Mouse (Mus musculus) hindbrain, embryonic 11.5 days (tissue): ENCODE data around the gene Ino80. TPM values are rescaled to one million over a fixed set of nuclear protein-coding genes. Genes with fewer than 3 reads are reported as not detected.

Experiments
- ATAC-seq: fragments of 200-750 bp; cut with Nextera tagmentation; 2 replicates; pipeline ENCODE4 v1.8.0; 2017; ENCODE audit warnings: mild to moderate bottlenecking, moderate TSS enrichment, moderate library complexity; ENCODE audit not compliant: low FRiP score
- DNase-seq: peaks from one replicate; pipeline ENCODE4 v3.0.0-alpha.2; 2015; ENCODE audit warnings: low spot score
- H3K27ac ChIP-seq: fragments of 300-500 bp; sonication (generic); 2 replicates; pipeline ENCODE4 v1.5.1; 2014; ENCODE audit warnings: mild to moderate bottlenecking, low read depth, low read length
- H3K27me3 ChIP-seq: fragments of 300-500 bp; sonication (generic); 2 replicates; pipeline ENCODE4 v1.6.1; 2014; ENCODE audit warnings: mild to moderate bottlenecking, low read length, moderate library complexity, mixed read lengths; ENCODE audit not compliant: control insufficient read depth, insufficient read depth
- H3K36me3 ChIP-seq: fragments of 300-500 bp; sonication (generic); 2 replicates; pipeline ENCODE4 v1.6.1; 2014; ENCODE audit warnings: mild to moderate bottlenecking, low read length, moderate library complexity, mixed read lengths; ENCODE audit not compliant: control insufficient read depth, insufficient read depth
- H3K4me1 ChIP-seq: fragments of 300-500 bp; sonication (generic); replicated peaks from 2 replicates; pipeline ENCODE4 v1.6.1; 2014; ENCODE audit warnings: low read length, mixed read lengths; ENCODE audit not compliant: control insufficient read depth, insufficient read depth
- H3K4me2 ChIP-seq: fragments of 300-500 bp; sonication (generic); replicated peaks from 2 replicates; pipeline ENCODE4 v1.6.1; 2014; ENCODE audit warnings: mild to moderate bottlenecking, low read depth, low read length
- H3K4me3 ChIP-seq: fragments of 300-500 bp; sonication (generic); 2 replicates; pipeline ENCODE4 v1.5.1; 2014; ENCODE audit warnings: low read depth, low read length
- H3K9ac ChIP-seq: fragments of 300-500 bp; sonication (generic); 2 replicates; pipeline ENCODE4 v1.6.1; 2014; ENCODE audit warnings: low read depth, low read length
- H3K9me3 ChIP-seq: fragments of 300-500 bp; sonication (generic); 2 replicates; pipeline ENCODE4 v1.6.1; 2016; ENCODE audit warnings: low read length; ENCODE audit not compliant: control insufficient read depth
- WGBS: fragments of 180-500 bp; shearing (Covaris S2); extraction: QIAGEN DNeasy Blood & Tissue Kit; methylation state at CpG from one replicate; pipeline ENCODE4 v1.1.7; 2014; 5-methylcytosine and 5-hydroxymethylcytosine counted together
- polyA plus RNA-seq: library from polyadenylated mRNA; unstranded; fragments of >200 nt; fragmentation: Nextera tagmentation; extraction: Ambion mirVana; gene quantifications from 2 replicates; pipeline ENCODE4 v1.2.1, GENCODE M21; 2014

The Ino80 gene
- polyA plus RNA-seq, 1 experiment from 2014 or later: 5.6 TPM

DNA sequence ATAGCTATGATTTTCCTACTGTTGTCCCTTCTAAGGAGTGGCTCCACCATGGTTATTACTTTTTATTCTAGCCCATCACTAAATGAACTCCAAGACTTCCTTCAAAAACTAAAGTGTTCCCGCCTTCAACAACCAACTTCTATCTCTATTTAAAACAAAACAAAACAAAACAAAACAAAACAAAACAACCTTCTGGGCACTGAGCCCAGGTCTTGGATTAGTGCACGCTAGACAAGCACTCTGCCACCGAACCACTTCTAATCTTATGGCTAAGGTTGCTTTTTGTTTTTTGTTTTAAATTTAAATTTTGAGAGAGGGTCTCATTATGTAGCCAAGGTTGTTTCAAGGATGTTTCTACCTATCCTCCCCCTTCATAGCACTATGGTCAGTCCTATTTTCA lies 99.7 kb downstream of the Ino80 start:
- DNase-seq (no peak), ATAC-seq (no peak)
- no peak overlapping the region for H3K27ac ChIP-seq
- no peak overlapping the region for H3K4me2 ChIP-seq
- H3K36me3 ChIP-seq: peaks cover 10% of the 10 kb centered on the region; the same call in 1 of the 2 replicates
- no peaks in the 10 kb centered on the region for H3K9me3 ChIP-seq
- H3K4me3 ChIP-seq: no peak overlapping the region
- no peak overlapping the region for H3K9ac ChIP-seq
- no peaks in the 10 kb centered on the region for H3K27me3 ChIP-seq
- WGBS: 91% methylated on average over 3 of the region's 3 CpGs
- no peaks in the 10 kb centered on the region for H3K4me1 ChIP-seq

DNA sequence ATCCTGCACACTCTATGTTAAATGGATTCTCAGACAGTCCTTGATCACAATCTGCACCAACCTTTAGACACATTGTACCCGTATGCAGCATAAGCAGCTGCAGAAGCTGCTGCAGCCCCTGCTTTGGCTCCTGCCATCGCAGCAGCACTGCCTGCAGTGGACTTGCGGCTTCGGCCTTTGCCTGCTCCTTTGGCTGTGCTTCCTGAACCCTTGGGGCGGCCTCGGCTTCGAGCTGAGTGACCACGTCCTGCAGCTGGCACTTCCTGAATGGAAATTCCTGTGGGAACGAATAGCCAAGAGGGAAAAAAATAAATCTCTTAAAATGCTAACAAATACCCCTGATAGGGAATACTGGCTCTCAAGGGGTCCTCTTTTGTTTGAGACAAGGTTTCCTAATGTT lies 100.2 kb downstream of the Ino80 start:
- WGBS: 87% methylated on average over 9 of the region's 9 CpGs
- H3K4me1 ChIP-seq: no peaks in the 10 kb centered on the region
- no peak for ATAC-seq
- H3K27me3 ChIP-seq: no peaks in the 10 kb centered on the region
- H3K27ac ChIP-seq: no peak overlapping the region
- DNase-seq: no peak
- H3K4me2 ChIP-seq: no peak overlapping the region
- no peak overlapping the region for H3K9ac ChIP-seq
- H3K36me3 ChIP-seq: peaks cover 10% of the 10 kb centered on the region; the same call in 1 of the 2 replicates
- no peaks in the 10 kb centered on the region for H3K9me3 ChIP-seq
- no peak overlapping the region for H3K4me3 ChIP-seq

DNA sequence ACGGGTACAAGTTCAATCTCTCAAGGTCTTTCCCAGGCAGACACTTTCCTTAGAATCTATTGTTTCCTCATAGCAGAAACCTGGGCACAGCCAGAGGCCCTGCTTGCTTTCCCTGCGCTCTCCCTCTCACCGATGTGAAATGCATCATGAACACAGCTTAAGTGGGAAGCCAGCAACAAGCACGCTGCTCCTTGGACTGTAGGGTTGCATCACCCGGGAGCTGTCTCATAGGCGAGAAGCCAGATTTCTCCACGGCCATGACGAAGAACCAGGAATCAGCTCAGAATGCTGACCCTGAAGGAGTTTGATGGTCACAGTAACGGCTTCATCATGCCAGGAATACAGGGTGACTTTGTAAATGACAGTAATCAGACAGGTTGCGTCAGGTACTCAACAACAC lies 107.4 kb downstream of the Ino80 start:
- H3K4me1 ChIP-seq: no peaks in the 10 kb centered on the region
- H3K27ac ChIP-seq: no peak overlapping the region
- H3K4me3 ChIP-seq: no peak overlapping the region
- 96% methylated on average over 10 of the region's 10 CpGs for WGBS
- no peaks in the 10 kb centered on the region; the same call in 1 of the 2 replicates for H3K36me3 ChIP-seq
- H3K4me2 ChIP-seq: no peak overlapping the region
- DNase-seq (no peak), ATAC-seq (no peak)
- H3K9me3 ChIP-seq: no peaks in the 10 kb centered on the region
- no peak overlapping the region for H3K9ac ChIP-seq
- H3K27me3 ChIP-seq: no peaks in the 10 kb centered on the region

DNA sequence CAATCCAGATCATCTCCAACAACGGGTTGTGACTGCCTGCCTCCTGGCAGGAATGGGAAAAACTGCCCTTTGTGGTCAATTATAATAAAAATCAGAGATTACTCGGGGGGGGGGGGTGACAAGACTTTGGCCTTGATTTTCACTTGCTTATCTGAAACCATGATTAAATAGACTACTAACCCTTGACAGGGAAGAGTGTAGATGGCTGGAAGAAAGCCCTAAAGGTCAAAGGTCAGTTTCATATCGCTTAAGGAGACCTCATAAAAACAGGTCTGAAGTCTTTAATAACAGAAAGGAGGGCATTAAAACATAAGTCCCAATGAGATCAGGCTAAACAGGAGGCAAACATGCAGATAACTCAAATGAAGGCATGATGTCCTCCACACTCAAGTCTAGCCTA lies 110.1 kb downstream of the Ino80 start:
- Histone ChIP-seq H3K9ac (no peak overlapping the region), H3K4me2 (no peak overlapping the region), H3K4me3 (no peak overlapping the region), H3K27ac (no peak overlapping the region), H3K36me3 (no peaks in the 10 kb centered on the region; the same call in 1 of the 2 replicates), H3K9me3 (no peaks in the 10 kb centered on the region), H3K27me3 (no peaks in the 10 kb centered on the region), H3K4me1 (no peaks in the 10 kb centered on the region)
- 82% methylated on average over 3 of the region's 3 CpGs for WGBS
- no peak for ATAC-seq
- no peak for DNase-seq

DNA sequence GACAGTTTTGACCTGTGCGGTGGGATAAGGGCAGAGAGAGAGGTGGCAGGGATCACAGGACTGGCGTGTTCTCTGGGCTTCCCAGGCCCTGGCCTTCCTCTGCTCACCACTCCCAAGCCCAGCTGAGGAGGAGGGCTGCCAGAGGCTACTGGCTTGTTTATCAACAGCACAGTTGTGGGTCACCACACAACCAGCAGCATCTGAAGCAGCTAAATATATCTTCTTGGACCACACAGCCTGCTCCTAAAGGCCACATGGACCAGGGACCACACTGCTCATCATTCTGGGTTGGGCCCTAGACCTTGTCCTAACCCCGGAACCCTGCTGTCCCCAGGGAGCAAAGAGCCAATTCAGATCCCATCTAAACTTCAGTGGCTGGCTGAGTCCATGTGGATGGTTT lies 112.5 kb downstream of the Ino80 start:
- no peak for DNase-seq
- H3K4me1 ChIP-seq: no peaks in the 10 kb centered on the region
- H3K27ac ChIP-seq: no peak overlapping the region
- 85% methylated on average over 3 of the region's 3 CpGs for WGBS
- H3K9me3 ChIP-seq: 0 out of 2 replicates have a peak, but pooled peaks cover 5% of the 10 kb centered on the region
- no peak overlapping the region for H3K4me2 ChIP-seq
- no peaks in the 10 kb centered on the region for H3K36me3 ChIP-seq
- H3K27me3 ChIP-seq: no peaks in the 10 kb centered on the region
- no peak overlapping the region for H3K9ac ChIP-seq
- no peak for ATAC-seq
- H3K4me3 ChIP-seq: no peak overlapping the region

DNA sequence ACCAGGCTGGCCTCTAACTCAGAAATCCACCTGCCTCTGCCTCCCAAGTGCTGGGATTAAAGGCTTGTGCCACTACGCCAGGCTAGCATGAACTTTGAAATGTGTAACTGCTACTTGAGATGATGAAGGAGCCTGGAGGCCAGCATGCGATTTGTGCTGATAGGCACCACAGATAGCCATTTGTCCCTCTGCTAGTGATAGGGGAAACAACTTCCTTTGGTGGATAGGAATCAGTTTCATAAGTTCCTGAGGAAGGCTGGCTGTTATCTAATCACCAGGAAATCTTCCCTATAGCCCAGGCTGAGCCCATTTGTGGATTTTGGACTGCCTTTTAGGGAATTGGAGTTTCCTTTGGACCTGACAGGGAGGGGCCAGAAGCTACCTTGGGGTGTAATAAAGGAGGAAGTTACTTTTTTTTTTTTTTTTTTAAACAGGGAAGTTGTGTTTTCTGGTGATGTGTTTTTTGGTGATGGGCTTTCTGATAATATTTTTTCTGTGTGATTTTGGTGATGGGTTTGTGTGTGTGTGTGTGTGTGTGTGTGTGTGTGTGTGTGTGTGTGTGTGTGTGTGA lies 117.7 kb downstream of the Ino80 start:
- DNase-seq (no peak), ATAC-seq (no peak)
- H3K4me2 ChIP-seq: no peak overlapping the region
- no peak overlapping the region for H3K27ac ChIP-seq
- H3K9me3 ChIP-seq: 0 out of 2 replicates have a peak, but pooled peaks cover 5% of the 10 kb centered on the region
- H3K36me3 ChIP-seq: no peaks in the 10 kb centered on the region
- no peak overlapping the region for H3K4me3 ChIP-seq
- WGBS: 82% methylated on average over 2 of the region's 2 CpGs
- H3K27me3 ChIP-seq: no peaks in the 10 kb centered on the region
- H3K9ac ChIP-seq: no peak overlapping the region
- H3K4me1 ChIP-seq: no peaks in the 10 kb centered on the region

DNA sequence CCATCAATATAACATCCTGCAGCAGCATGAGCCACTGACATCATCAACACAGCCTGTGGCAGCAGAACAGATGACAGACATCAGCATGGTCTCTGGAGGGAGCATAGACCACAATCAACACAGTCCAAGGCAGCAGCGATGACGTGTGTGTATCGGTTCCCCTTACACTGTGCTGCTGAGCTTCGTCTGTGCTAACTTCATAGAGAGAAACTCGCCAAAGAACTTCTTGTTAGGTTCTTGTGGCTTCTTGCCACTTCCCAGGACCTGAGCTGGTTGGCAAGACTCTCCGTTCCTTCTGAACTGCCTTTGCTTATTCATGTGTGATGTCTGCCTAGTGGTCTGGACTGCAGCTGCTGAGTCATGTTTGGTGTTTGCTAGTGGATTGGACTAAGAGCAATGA lies 119.2 kb downstream of the Ino80 start:
- no peaks in the 10 kb centered on the region for H3K27me3 ChIP-seq
- H3K9ac ChIP-seq: no peak overlapping the region
- no peak overlapping the region for H3K4me2 ChIP-seq
- 88% methylated on average over 6 of the region's 6 CpGs for WGBS
- H3K4me1 ChIP-seq: no peaks in the 10 kb centered on the region
- no peaks in the 10 kb centered on the region for H3K36me3 ChIP-seq
- no peak overlapping the region for H3K4me3 ChIP-seq
- H3K9me3 ChIP-seq: 0 out of 2 replicates have a peak, but pooled peaks cover 5% of the 10 kb centered on the region
- DNase-seq (no peak), ATAC-seq (no peak)
- no peak overlapping the region for H3K27ac ChIP-seq

DNA sequence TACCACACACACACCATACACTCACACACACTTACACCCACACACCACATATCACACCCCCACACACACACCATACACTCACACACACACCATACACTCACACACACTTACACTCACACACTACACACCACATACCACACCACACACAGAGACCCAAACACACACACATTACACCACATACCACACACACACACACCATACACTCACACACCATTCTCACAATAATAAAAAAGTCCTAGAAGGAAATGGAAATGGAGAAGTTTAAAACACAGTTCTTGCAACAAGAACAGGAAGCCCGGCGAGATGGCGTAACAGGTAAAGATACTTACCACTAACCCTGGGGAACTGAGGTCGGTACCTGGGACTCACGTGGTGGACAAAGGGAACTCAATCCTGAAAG lies 120.7 kb downstream of the Ino80 start:
- no peaks in the 10 kb centered on the region for H3K4me1 ChIP-seq
- H3K9me3 ChIP-seq: 0 out of 2 replicates have a peak, but pooled peaks cover 5% of the 10 kb centered on the region
- H3K27ac ChIP-seq: no peak overlapping the region
- H3K9ac ChIP-seq: no peak overlapping the region
- 88% methylated on average over 5 of the region's 5 CpGs for WGBS
- DNase-seq (no peak), ATAC-seq (no peak)
- no peak overlapping the region for H3K4me2 ChIP-seq
- H3K4me3 ChIP-seq: no peak overlapping the region
- no peaks in the 10 kb centered on the region for H3K27me3 ChIP-seq
- H3K36me3 ChIP-seq: no peaks in the 10 kb centered on the region

DNA sequence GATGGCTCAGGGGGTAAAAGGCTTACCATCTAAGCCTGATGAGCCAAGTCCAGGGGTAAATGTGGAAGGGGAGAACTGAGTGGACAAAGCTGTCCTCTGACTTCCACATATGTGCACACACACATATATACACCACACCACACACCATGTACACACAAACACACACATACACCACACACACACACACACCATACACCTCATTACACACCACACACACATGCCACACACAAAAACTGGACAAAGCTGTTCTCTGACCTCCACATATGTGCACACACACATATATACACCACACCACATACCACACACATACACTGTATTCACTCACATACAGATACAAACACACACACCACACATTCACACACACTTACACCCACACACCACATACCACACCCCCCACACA lies 121.2 kb downstream of the Ino80 start:
- no peak for ATAC-seq
- H3K4me1 ChIP-seq: no peaks in the 10 kb centered on the region
- no peaks in the 10 kb centered on the region for H3K9me3 ChIP-seq
- no peak overlapping the region for H3K4me2 ChIP-seq
- DNase-seq: no peak
- peaks cover 3% of the 10 kb centered on the region; the same call in 1 of the 2 replicates for H3K27me3 ChIP-seq
- no peak overlapping the region for H3K4me3 ChIP-seq
- H3K9ac ChIP-seq: no peak overlapping the region
- no peaks in the 10 kb centered on the region for H3K36me3 ChIP-seq
- no peak overlapping the region for H3K27ac ChIP-seq
